Mouse (Mus musculus): ENCODE data around the gene Hist1h1b. TPM values are rescaled to one million over a fixed set of nuclear protein-coding genes. Genes with fewer than 3 reads are reported as not detected.
A peak's percentile ranks its signal among the peaks of the same experiment; 100 is the strongest.

Gene Hist1h1b
- total and polyA plus RNA-seq, 3 experiments: 0.34 to 11.7 (median 11.6) TPM

- peak; percentile 34 for DNase-seq
Measured at GRCm38 (mm10) chr13:21782361-21783254, 2.2 kb upstream of the Hist1h1b start.

- DNase-seq: no peak
Measured at GRCm38 (mm10) chr13:21781639-21782038, 1.2 kb upstream of the Hist1h1b start.

GRCm38 (mm10) chr13:21781021-21781555 lies 663 bp upstream of the Hist1h1b start:
- no peak for DNase-seq

GRCm38 (mm10) chr13:21778814-21779766 lies 1.3 kb downstream of the Hist1h1b start:
- peak; percentile 74 for DNase-seq

GRCm38 (mm10) chr13:21755707-21756106 lies 24.7 kb downstream of the Hist1h1b start:
- DNase-seq: no peak

GRCm38 (mm10) chr13:21754294-21755001 lies 26.0 kb downstream of the Hist1h1b start:
- DNase-seq: peak; percentile 25

GRCm38 (mm10) chr13:21753524-21754285 lies 26.7 kb downstream of the Hist1h1b start, which contains the start of the genes Hist1h2ak and Hist1h2bn:
Hist1h2ak (minus strand) TSS chr13:21753827.
Hist1h2bn (plus strand) TSS chr13:21754123.
- DNase-seq: peak; percentile 84

- no peak for DNase-seq
Measured at GRCm38 (mm10) chr13:21753051-21753523, 27.3 kb downstream of the Hist1h1b start.

GRCm38 (mm10) chr13:21752356-21752755 lies 28.1 kb downstream of the Hist1h1b start:
- no peak for DNase-seq

- no peak for DNase-seq
Measured at GRCm38 (mm10) chr13:21751827-21752226, 28.6 kb downstream of the Hist1h1b start.

- DNase-seq: no peak
Measured at GRCm38 (mm10) chr13:21751417-21751816, 29.0 kb downstream of the Hist1h1b start.

GRCm38 (mm10) chr13:21750159-21751017 lies 30.0 kb downstream of the Hist1h1b start, which contains the start of gene Hist1h4k:
Hist1h4k (minus strand) TSS chr13:21750505.
- DNase-seq: peak; percentile 86

GRCm38 (mm10) chr13:21749387-21750158 lies 30.9 kb downstream of the Hist1h1b start:
- DNase-seq: no peak

- no peak for DNase-seq
Measured at GRCm38 (mm10) chr13:21745006-21745405, 35.4 kb downstream of the Hist1h1b start.

- DNase-seq: peak; percentile 68
Measured at GRCm38 (mm10) chr13:21734906-21735767, 45.3 kb downstream of the Hist1h1b start, which contains the start of gene Hist1h4j. Hist1h4j (plus strand) TSS chr13:21735064.

GRCm38 (mm10) chr13:21734010-21734905 lies 46.2 kb downstream of the Hist1h1b start:
- peak; percentile 82 for DNase-seq
